Mouse (Mus musculus) B cell, adult 67 days (primary cell): ENCODE results near the gene Klk9. TPM values are rescaled to one million over a fixed set of nuclear protein-coding genes. Genes with fewer than 3 reads are reported as not detected.

ENCODE experiments used
- total RNA-seq, 2 experiments: library from RNA; stranded (reverse); gene quantifications; 4 replicates each; pipeline ENCODE4 v1.2.4; 2023

The Klk9 gene
- not detected for total RNA-seq

DNA sequence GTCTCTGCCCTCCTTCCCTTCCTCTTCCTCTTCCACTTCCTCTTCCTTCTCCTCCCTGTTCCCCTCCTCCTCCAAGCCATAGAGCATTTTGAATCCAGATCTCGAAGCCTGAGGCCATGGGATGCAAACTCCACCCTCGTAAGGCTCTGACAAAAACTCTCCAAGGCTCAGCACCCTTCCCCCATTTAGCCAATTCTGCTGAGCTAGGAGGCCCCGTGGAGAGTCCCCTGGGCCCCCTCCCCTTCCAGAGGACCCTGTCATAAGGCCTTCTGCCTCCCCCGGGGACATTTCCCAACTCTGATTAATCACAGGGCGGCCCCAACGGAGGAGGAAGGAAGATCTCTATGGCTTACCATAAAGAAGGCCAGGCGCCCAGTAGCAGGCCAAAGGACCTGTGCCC, at the start of gene Klk9:
TSS of gene Klk9 (plus strand) at position 301 of the 400 bp plus-strand sequence.

DNA sequence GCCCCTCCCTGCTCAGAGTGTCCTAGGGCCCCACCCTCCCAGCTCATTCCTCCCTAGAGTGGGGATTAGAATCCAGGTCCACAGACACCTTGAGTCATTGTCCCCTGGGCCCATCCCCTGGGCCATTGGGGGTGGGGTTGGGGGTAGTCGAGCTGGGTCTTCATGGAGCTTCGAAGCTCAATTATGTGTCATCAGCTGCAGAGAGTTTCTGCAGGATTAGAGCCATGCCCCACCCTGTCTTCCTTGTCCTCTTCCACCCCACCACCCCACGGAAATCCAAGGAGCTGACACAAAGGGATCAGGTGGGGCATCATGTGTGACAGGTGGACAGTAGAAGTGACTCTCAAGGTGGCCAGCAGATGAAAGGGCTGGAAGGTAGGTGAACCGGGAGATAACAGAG, 23.1 kb upstream of the Klk9 start, which contains the start of gene Klk12:
TSS of gene Klk12 (plus strand) at position 301 of the 400 bp plus-strand sequence.

DNA sequence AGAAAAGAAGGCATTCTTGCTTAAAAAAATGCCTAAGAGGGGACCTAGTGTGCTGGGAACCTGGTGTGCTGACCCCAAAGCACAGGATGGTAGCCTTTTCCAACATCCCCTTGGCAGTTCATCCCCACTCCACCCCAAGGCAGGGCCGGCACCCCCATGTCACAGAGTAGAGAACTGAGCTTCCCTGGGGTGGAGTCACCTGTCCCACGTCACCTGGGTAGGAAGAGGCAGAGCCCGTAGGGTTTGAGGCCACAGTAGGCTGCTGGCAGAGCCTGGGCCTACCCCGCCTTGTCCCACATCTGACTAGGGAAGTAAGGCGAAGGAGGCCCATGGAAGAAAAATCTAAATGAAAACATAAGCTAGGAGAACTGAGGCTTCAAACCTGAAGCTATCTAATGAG, 17.3 kb upstream of the Klk9 start, which contains the start of gene Klk11:
TSS of gene Klk11 (plus strand) at position 241 of the 400 bp plus-strand sequence.

DNA sequence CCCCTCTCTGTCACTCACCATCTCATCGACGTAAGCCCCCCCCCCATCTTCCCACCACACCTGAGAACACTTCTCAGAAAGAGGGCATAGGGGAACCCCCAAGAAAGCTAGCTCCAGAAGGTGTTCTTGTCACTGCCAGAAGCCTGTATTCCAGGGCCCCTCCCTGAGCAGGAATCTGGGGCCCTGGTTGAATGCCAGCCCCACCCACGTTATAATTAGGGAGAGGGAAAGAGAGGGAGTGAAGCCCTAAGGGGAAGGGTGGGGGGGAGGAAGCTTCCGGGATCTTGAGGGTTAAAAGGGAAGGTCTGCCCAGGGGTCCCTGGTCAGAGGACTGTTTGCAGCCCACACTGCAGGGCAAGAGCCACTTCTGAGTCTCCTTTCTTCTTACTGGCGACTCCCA, 10.9 kb upstream of the Klk9 start, which contains the start of gene Klk10:
TSS of gene Klk10 (plus strand) at position 290 of the 400 bp plus-strand sequence.

DNA sequence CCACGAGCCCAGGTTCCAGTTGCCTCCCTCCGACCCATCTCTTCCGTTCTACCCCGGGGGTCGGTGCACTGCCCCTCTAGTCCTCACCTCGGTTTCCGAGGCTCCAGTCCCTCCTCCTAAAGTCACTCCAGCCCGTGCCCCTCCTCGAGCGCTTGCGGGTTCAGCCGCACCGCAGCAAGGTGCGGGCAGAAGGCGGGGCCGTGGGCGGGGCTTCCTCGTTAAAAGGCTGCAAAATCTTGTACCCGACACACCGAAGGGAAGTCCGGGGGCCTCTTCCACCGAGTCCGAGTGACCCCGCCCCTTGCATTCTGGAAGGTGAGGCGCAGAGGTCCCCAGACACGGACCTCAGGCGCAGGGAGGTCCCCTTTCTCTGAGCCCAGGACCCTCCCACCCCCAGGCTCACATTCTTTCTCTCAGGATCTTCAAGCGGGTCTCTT, 5.7 kb downstream of the Klk9 start, which contains the start of gene Klk8:
TSS of gene Klk8 (plus strand) at position 245 of the 437 bp plus-strand sequence.

DNA sequence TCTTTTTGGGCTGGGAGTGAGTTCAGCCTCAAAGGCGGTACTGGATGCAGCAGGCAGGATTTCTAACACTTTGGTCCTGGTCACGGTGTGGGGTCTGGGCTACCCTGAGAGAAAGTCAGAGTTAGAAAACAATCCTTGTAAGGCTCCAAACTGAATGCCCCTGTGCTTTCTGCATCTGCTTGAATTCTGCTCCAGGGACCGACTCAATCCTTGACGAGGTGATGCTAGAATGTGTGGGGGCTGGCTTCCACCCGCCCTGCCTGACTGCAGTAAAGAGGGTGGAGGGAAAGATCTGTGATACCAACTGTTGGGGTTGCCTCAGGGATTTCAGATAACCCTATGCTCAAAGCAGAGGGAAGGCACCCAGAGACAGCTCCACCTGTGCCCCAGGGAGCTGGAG, 19.3 kb downstream of the Klk9 start, which contains the start of gene Klk7:
TSS of gene Klk7 (plus strand) at position 301 of the 400 bp plus-strand sequence.

DNA sequence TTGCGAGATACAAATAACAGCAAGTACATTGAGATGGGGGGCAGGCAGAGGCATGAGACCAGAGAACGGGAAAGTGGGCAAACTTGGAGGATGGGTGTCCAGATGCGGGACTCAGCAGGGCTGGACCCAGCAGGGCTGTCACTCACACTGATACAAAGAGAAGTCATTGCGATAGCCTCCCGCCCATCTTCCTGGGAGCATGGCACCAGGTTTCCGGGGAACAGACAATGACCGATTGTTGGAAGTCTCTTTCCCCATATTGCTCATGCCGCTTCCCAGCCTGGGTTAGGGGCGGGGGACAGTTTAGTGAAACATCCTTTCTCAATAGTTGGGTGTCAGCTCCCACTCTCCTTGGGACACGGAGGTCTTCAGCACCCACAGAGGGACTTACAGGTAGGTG, 32.5 kb downstream of the Klk9 start, which contains the start of gene Klk6:
TSS of gene Klk6 (plus strand) at position 301 of the 400 bp plus-strand sequence.

DNA sequence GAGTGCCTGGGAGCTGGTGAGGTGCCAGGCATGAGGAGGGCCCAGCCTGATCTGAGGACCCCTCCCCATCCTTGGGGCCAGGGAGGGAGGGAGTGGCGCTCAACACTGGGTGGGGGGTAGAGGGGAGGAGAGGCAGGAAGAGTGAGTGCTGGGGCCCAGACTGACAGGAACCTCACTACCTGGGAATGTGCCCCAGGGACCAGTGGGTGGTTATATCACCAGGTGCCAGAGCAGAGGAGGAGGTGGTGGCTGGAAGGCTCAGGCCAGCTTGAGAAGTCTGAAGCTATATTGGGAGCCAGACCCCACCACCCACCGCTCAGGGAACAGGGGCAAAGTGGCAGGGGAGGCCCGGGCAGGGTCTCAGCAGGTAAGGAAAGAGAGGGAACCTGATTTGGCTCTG, 50.0 kb downstream of the Klk9 start, which contains the start of gene Klk5:
TSS of gene Klk5 (plus strand) at position 271 of the 400 bp plus-strand sequence.

Other genes starting within 250 kb of the Klk9 start
- gene Cd33, start 247.5 kb upstream of the Klk9 start, total RNA-seq = 1 to 10 TPM; 1.0 to 2.3 TPM
- 1 to 10 TPM; 2.5 to 3.0 TPM for gene Zfp658, start 229.6 kb upstream of the Klk9 start, total RNA-seq
- 1 to 10 TPM; 7.8 to 9.9 TPM for gene Zfp719, start 212.3 kb upstream of the Klk9 start, total RNA-seq
- gene Zfp819, start 184.7 kb upstream of the Klk9 start, total RNA-seq = not detected
- gene Ceacam18, start 157.2 kb upstream of the Klk9 start, total RNA-seq = not detected
- gene Siglece, start 131.7 kb upstream of the Klk9 start, total RNA-seq = 1 to 10 TPM in 1 of 2 experiments, under 1 TPM in 1; 0.30 to 1.7 TPM
- 10 to 100 TPM in 1 of 2 experiments, 1 to 10 TPM in 1; 5.8 to 10.3 TPM for gene Ctu1, start 119.9 kb upstream of the Klk9 start, total RNA-seq
- gene Klk14, start 101.5 kb upstream of the Klk9 start, total RNA-seq = not detected
- gene Klk13, start 79.3 kb upstream of the Klk9 start, total RNA-seq = not detected
- not detected for gene Klk12, start 23.0 kb upstream of the Klk9 start, total RNA-seq
- not detected for gene Klk11, start 17.3 kb upstream of the Klk9 start, total RNA-seq
- not detected for gene Klk10, start 10.9 kb upstream of the Klk9 start, total RNA-seq
- gene Klk8, start 5.7 kb downstream of the Klk9 start, total RNA-seq = 1 to 10 TPM; 2.6 to 5.1 TPM
- under 1 TPM in 1 of 2 experiments, not detected in 1; 0.38 TPM for gene Klk7, start 19.4 kb downstream of the Klk9 start, total RNA-seq
- not detected for gene Klk6, start 32.6 kb downstream of the Klk9 start, total RNA-seq
- gene Klk5, start 50.1 kb downstream of the Klk9 start, total RNA-seq = not detected
- not detected for gene Klk4, start 89.3 kb downstream of the Klk9 start, total RNA-seq
- not detected for gene Klk15, start 141.8 kb downstream of the Klk9 start, total RNA-seq
- not detected for gene Klk1b8, start 158.8 kb downstream of the Klk9 start, total RNA-seq
- not detected for gene Klk1b1, start 174.9 kb downstream of the Klk9 start, total RNA-seq
- not detected for gene Klk1b9, start 184.2 kb downstream of the Klk9 start, total RNA-seq
- not detected for gene Klk1b11, start 204.0 kb downstream of the Klk9 start, total RNA-seq
- not detected for gene Klk1b26, start 220.3 kb downstream of the Klk9 start, total RNA-seq